Comparison of ENCODE assay signal across 8 mouse cellular contexts in genomic region chr9:79977549-79977971, GRCm38 (mm10). TPM values are rescaled to one million over a fixed set of nuclear protein-coding genes. Genes with fewer than 3 reads are reported as not detected.
DNase-seq lines count a peak whose midpoint lies in the region; ATAC-seq lines count a peak whose summit lies in the region.

No protein-coding gene starts in this region.

- no peaks in the 10 kb centered on the region for H3K27me3 ChIP-seq in hindbrain, embryonic 11.5 days (ENCODE audit: control insufficient read depth, insufficient read depth, low read length)

- no peaks in the 10 kb centered on the region for H3K79me2 ChIP-seq in macrophage (ENCODE audit: inconsistent target)

- H3K4me2 ChIP-seq in hindbrain, embryonic 11.5 days (replicated peaks; ENCODE audit: low read depth, low read length), result peak overlapping the region; percentile 14; the same call in 1 of the 2 replicates

- H3K9me3 ChIP-seq in hindbrain, embryonic 11.5 days (ENCODE audit: control insufficient read depth, low read length), result no peaks in the 10 kb centered on the region

- H3K9ac ChIP-seq in hindbrain, embryonic 11.5 days (ENCODE audit: low read depth, low read length), result no peak overlapping the region

- H3K27ac ChIP-seq in hindbrain, embryonic 11.5 days (ENCODE audit: low read depth, low read length), result no peak overlapping the region
- no peak overlapping the region for H3K27ac ChIP-seq in macrophage

- no peaks in the 10 kb centered on the region for H3K36me3 ChIP-seq in hindbrain, embryonic 11.5 days (ENCODE audit: control insufficient read depth, insufficient read depth, low read length)
- H3K36me3 ChIP-seq in macrophage (ENCODE audit: inconsistent target), result no peaks in the 10 kb centered on the region

- 25% methylated on average over 13 of the region's 13 CpGs for WGBS in hindbrain, embryonic 11.5 days
- 7% methylated on average over 13 of the region's 13 CpGs for WGBS in macrophage (ENCODE audit: missing documents)

- ATAC-seq in hindbrain, embryonic 11.5 days (ENCODE audit: low FRiP score), result no peak

- H3K4me3 ChIP-seq in hindbrain, embryonic 11.5 days (ENCODE audit: low read depth, low read length), result no peak overlapping the region
- peak overlapping the region; percentile 10; the same call in 1 of the 2 replicates for H3K4me3 ChIP-seq in macrophage (ENCODE audit: inconsistent target)

- no peaks in the 10 kb centered on the region for H3K4me1 ChIP-seq in hindbrain, embryonic 11.5 days (replicated peaks; ENCODE audit: control insufficient read depth, insufficient read depth, low read length)

- intact Hi-C loops in left cerebral cortex, postnatal 14 days (cut with DNase I), result no loop called here
- intact Hi-C loops in left cerebral cortex, postnatal 4 days (cut with DNase I), result no loop called here

- peak; percentile 37 to 57 for DNase-seq in left cerebral cortex, postnatal 14 days (ENCODE audit: low spot score in 2 of 2)
- DNase-seq in left cerebral cortex, postnatal 4 days, result no peak
- DNase-seq in frontal cortex, postnatal 36 days (ENCODE audit: low spot score in 2 of 2), result peak; percentile 31 to 44
- peak; percentile 32 for DNase-seq in hindbrain, embryonic 11.5 days (ENCODE audit: low spot score)
- peak; percentile 36 to 43 for DNase-seq in layer of hippocampus, postnatal 36 days
- DNase-seq in right cerebral cortex, adult 2 months (ENCODE audit: low spot score in 2 of 2), result peak; percentile 50 to 55
- no peak for DNase-seq in adipocyte (ENCODE audit: low spot score)

RNA-seq across cellular contexts. Expression of gene Filip1, which starts 35.1 kb away (rescaled TPM):
- total RNA-seq in left cerebral cortex, postnatal 14 days (2021), result 10 to 100 TPM; 17.8 to 20.9 TPM
- total RNA-seq in left cerebral cortex, postnatal 4 days (2021), result 10 to 100 TPM; 14.6 to 18.2 TPM
- polyA plus RNA-seq in hindbrain, embryonic 11.5 days (2014; fragmentation: Nextera tagmentation; extraction: Ambion mirVana), result 5.6 and 7.2 TPM in 2 replicates
- total RNA-seq in layer of hippocampus, postnatal 36 days (2021), result 10 to 100 TPM in 1 of 2 experiments, 1 to 10 TPM in 1; 8.5 to 10.3 TPM
- total RNA-seq in macrophage (2018; cell fraction: chromatin; rRNA removed), result not detected
- total RNA-seq in macrophage (2018; cell fraction: cytosol; rRNA removed), result under 1 TPM in 2 of 26 experiments, not detected in 24; 0.04 to 0.05 TPM
- not detected for total RNA-seq in macrophage (2018; cell fraction: nucleus; rRNA removed)
- not detected in 3 replicates for polyA plus RNA-seq in macrophage (2018)

Comparison
In these comparisons a context has a peak if more than half of its experiments do, and no peak if none do; other contexts are left out.
1. DNase-seq: peak in left cerebral cortex, postnatal 14 days (2 of 2), frontal cortex, postnatal 36 days (2 of 2), hindbrain, embryonic 11.5 days (single experiment), layer of hippocampus, postnatal 36 days (2 of 2) and right cerebral cortex, adult 2 months (2 of 2); none in left cerebral cortex, postnatal 4 days (single experiment) and adipocyte (single experiment).